Mouse (Mus musculus) kidney, embryonic 14.5 days (tissue): Measurements from ENCODE around the gene Cux2. TPM values are rescaled to one million over a fixed set of nuclear protein-coding genes. Genes with fewer than 3 reads are reported as not detected.
A peak's percentile ranks its signal among the peaks of the same experiment; 100 is the strongest.

ENCODE experiments used
- ATAC-seq: fragments of 200-750 bp; cut with Nextera tagmentation; 2 replicates; pipeline ENCODE4 v1.8.0; 2017; ENCODE audit warnings: moderate number of reproducible peaks, mild to moderate bottlenecking, moderate TSS enrichment, moderate library complexity; ENCODE audit not compliant: low FRiP score, low TSS enrichment
- H3K27ac ChIP-seq: fragments of 300-500 bp; sonication (generic); 2 replicates; pipeline ENCODE4 v1.5.1; 2014; ENCODE audit warnings: low read depth, mild to moderate bottlenecking, low read length, moderate library complexity, mixed read lengths
- H3K27me3 ChIP-seq: fragments of 300-500 bp; sonication (generic); 2 replicates; pipeline ENCODE4 v1.6.1; 2014; ENCODE audit warnings: mild to moderate bottlenecking, low read length; ENCODE audit not compliant: control insufficient read depth, insufficient read depth
- H3K36me3 ChIP-seq: fragments of 300-500 bp; sonication (generic); 2 replicates; pipeline ENCODE4 v1.6.1; 2014; ENCODE audit warnings: low read length, mixed read lengths; ENCODE audit not compliant: control insufficient read depth, insufficient read depth
- H3K4me1 ChIP-seq: fragments of 300-500 bp; sonication (generic); 2 replicates; pipeline ENCODE4 v1.6.1; 2014; ENCODE audit warnings: low read length, mixed read lengths; ENCODE audit not compliant: control insufficient read depth, insufficient read depth
- H3K4me2 ChIP-seq: fragments of 300-500 bp; sonication (generic); replicated peaks from 2 replicates; pipeline ENCODE4 v1.6.1; 2014; ENCODE audit warnings: low read depth, mild to moderate bottlenecking, low read length
- H3K4me3 ChIP-seq: fragments of 300-500 bp; sonication (generic); 2 replicates; pipeline ENCODE4 v1.5.1; 2014; ENCODE audit warnings: mild to moderate bottlenecking, low read length
- H3K9ac ChIP-seq: fragments of 300-500 bp; sonication (generic); 2 replicates; pipeline ENCODE4 v1.6.1; 2014; ENCODE audit warnings: low read depth, mild to moderate bottlenecking, low read length, moderate library complexity
- H3K9me3 ChIP-seq: fragments of 300-500 bp; sonication (generic); 2 replicates; pipeline ENCODE4 v1.6.1; 2016; ENCODE audit warnings: low read length; ENCODE audit not compliant: control insufficient read depth
- WGBS: fragments of 180-500 bp; shearing (Covaris S2); extraction: QIAGEN DNeasy Blood & Tissue Kit; methylation state at CpG from one replicate; pipeline ENCODE4 v1.1.7; 2014; 5-methylcytosine and 5-hydroxymethylcytosine counted together
- polyA plus RNA-seq: library from polyadenylated mRNA; unstranded; fragments of >200 nt; fragmentation: Nextera tagmentation; extraction: Ambion mirVana; gene quantifications from 2 replicates; pipeline ENCODE4 v1.2.1, GENCODE M21; 2014

Cux2 gene
- polyA plus RNA-seq, 1 experiment from 2014 or later: 15.1 TPM

DNA sequence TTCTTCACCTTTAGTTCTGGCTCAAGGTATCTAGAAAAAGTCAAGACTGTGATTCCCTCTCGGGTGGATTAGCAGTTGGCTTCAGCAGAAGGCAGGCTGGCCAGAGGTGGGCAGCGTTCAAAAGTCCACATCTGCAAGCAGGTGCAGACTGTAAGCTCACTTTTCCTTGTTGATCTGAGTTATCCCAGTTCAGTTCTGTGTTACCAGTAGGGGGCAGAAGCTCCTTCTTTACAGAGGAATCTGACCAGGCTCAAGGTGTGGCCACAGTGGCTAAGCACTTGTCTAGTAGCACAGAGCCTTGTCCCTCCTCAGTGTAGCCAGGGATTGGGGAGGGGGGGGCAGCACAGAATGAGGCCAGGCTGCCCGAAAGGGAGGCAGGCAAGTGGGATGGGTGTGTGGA lies 234.8 kb downstream of the Cux2 start:
- Histone ChIP-seq H3K27ac (no peak overlapping the region), H3K4me3 (no peak overlapping the region), H3K27me3 (no peaks in the 10 kb centered on the region), H3K4me2 (no peak overlapping the region), H3K9me3 (no peaks in the 10 kb centered on the region), H3K9ac (no peak overlapping the region), H3K36me3 (peaks cover 89% of the 10 kb centered on the region), H3K4me1 (no peaks in the 10 kb centered on the region)
- peak; percentile 43; the same call in 1 of the 2 replicates for ATAC-seq
- WGBS: 65% methylated on average over 3 of the region's 3 CpGs

DNA sequence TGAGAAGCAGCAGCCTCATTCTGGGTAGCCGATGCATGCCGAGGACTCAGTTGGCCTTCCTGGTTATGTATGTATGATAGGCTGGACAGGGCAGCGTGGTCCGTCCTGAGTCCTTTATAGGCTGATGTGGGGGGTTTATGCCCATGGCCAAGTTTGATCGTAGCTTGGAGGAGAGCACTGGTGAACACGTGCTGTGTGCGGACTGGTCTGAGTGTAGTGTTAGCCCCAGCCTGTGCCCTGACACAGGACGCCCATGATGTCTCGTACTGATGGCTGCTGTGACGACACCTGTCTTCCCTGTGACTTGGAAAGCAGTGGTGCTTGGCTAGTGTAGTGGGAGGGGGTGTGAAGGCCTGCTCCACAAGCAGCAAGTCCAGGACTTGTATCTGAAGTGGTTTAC lies 236.2 kb downstream of the Cux2 start:
- Histone ChIP-seq H3K9me3 (no peaks in the 10 kb centered on the region), H3K27ac (no peak overlapping the region), H3K4me2 (no peak overlapping the region), H3K4me1 (no peaks in the 10 kb centered on the region), H3K27me3 (no peaks in the 10 kb centered on the region), H3K9ac (no peak overlapping the region), H3K4me3 (no peak overlapping the region), H3K36me3 (peaks cover 80% of the 10 kb centered on the region)
- WGBS: 94% methylated on average over 10 of the region's 10 CpGs
- no peak for ATAC-seq

DNA sequence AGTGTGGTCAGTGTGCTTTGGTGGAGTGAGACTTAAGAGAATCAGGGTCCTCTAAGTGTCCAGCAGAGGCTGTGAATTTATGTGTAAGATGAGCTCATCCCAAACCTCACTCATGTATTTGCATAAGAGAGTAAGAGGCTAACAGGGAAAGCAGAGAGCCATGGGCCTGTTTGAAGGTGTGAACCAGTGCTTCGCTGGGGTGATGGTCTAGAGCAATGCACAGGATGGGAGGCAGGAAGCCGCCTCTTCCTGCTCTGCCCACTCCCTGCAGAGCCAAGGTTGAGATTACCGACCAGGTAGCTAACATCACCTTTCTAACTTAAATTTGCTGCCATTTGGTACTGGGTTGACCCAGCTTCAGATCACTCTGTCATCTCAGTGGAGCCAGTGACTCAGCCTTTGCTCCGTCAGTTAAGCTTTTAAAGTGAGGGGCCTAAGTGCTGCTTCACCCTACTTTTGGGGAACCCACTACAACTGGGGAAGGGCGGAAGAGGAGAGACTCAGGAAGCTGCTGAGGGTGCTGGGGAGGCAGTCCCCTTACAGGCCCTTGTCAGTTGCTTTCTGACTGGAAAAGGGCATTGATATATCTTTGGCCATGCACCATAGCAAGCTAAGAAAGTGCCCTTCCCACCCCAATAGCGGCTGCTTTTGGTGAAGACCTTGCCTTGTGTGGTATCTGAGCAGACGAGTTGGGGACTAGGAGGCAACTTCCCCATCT lies 237.2 kb downstream of the Cux2 start:
- Histone ChIP-seq H3K36me3 (peaks cover 76% of the 10 kb centered on the region), H3K9ac (no peak overlapping the region), H3K27ac (no peak overlapping the region), H3K9me3 (no peaks in the 10 kb centered on the region), H3K4me2 (no peak overlapping the region), H3K4me1 (no peaks in the 10 kb centered on the region), H3K4me3 (no peak overlapping the region), H3K27me3 (no peaks in the 10 kb centered on the region)
- ATAC-seq: no peak
- 83% methylated on average over 7 of the region's 7 CpGs for WGBS

DNA sequence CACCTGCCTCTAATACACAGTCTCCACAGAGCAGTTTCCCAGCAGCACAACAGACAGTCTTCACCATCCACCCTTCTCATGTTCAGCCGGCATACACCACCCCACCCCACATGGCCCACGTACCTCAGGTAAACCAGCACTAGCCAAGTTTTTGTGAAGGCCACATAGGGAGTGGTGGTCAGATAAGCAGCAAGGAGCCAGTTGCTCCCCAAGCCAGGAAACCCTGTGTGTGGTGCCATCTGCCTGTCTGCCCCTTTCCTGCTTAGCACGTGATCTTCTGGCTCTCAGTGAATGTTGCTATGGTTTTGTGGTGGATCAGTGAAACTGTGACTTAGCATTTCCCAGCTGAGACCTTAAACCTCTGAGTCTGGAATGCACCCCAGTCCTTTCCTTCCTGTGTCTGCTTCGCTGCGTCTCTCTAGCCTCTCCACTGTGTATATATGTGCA lies 238.4 kb downstream of the Cux2 start:
- Histone ChIP-seq H3K27me3 (no peaks in the 10 kb centered on the region), H3K27ac (no peak overlapping the region; the same call in 1 of the 2 replicates), H3K4me3 (no peak overlapping the region), H3K4me2 (no peak overlapping the region), H3K9ac (no peak overlapping the region), H3K36me3 (peaks cover 69% of the 10 kb centered on the region), H3K9me3 (no peaks in the 10 kb centered on the region), H3K4me1 (no peaks in the 10 kb centered on the region)
- WGBS: 85% methylated on average over 5 of the region's 5 CpGs
- no peak for ATAC-seq

DNA sequence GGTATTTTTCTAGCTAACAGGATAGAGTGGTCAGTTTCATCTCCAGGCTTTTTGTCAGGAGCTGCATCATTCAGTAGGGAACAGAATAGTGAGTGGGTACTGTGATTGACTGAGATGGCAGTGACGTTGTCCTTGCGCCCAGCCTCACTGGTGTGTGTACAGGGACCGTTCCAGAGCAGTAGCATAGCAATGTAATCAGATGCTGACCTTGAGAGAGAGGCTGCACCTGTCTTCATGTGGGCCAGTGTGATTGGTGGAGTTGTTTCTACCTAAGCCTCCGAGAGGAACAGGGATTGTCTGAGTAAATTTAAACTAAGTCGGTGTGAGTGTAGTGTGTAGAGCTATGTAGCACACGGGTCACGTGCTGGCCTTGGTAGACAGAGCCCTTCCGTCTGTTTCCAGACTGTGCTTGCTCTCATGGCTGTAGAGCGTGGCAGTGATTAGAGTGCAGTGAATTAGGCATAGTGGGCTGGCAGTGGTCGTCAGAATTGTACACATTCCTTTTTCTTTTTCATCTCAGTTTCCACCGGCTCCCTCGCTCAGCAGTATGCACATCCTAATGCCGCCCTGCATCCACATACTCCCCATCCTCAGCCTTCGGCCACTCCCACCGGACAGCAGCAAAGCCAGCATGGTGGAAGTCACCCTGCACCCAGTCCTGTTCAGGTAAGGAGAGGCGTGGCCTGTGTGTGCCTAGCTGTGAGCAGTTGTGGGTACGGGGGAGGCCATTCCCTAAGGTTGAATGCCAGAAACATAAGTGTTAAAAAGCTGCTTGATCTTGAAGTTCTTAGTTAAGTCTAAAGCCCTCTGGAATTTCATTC lies 239.4 kb downstream of the Cux2 start:
- ATAC-seq: 0 out of 2 replicates have a peak, but pooled peaks have one; percentile 25
- Histone ChIP-seq H3K4me1 (no peaks in the 10 kb centered on the region), H3K36me3 (peaks cover 66% of the 10 kb centered on the region), H3K27ac (no peak overlapping the region), H3K27me3 (no peaks in the 10 kb centered on the region), H3K4me3 (no peak overlapping the region), H3K9ac (no peak overlapping the region), H3K9me3 (no peaks in the 10 kb centered on the region), H3K4me2 (no peak overlapping the region)
- 89% methylated on average over 17 of the region's 17 CpGs for WGBS

DNA sequence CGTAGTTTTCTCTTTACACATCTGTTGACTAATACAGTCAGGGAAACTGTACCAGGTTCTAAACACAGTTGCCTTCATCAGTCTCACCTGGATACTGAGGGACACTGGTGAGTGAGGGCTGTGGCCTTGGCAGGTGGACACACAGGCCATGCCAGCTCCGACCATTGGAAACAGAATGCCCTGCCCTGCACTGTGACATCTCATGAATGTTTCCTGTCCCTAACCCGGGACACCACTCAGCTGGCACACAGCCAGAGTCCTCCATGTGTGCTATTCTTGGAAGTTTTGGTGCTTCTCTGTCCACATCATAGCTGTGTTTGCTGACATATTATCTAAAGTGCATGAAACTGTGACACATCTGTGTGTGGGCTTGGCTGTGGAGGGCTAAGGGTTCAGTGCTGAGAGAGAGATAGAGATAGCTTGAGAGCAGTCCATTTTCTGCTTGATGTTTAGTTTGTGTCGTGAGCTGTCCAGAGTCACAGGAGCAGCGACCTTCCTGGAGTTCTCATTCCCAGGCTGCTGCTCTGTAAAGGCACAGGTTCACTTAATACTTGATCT lies 240.2 kb downstream of the Cux2 start:
- no peak overlapping the region for H3K4me2 ChIP-seq
- H3K4me3 ChIP-seq: no peak overlapping the region
- H3K27ac ChIP-seq: no peak overlapping the region
- no peaks in the 10 kb centered on the region for H3K4me1 ChIP-seq
- ATAC-seq: no peak
- no peaks in the 10 kb centered on the region for H3K9me3 ChIP-seq
- WGBS: 62% methylated on average over 5 of the region's 5 CpGs
- no peaks in the 10 kb centered on the region for H3K27me3 ChIP-seq
- peaks cover 68% of the 10 kb centered on the region for H3K36me3 ChIP-seq
- no peak overlapping the region for H3K9ac ChIP-seq

DNA sequence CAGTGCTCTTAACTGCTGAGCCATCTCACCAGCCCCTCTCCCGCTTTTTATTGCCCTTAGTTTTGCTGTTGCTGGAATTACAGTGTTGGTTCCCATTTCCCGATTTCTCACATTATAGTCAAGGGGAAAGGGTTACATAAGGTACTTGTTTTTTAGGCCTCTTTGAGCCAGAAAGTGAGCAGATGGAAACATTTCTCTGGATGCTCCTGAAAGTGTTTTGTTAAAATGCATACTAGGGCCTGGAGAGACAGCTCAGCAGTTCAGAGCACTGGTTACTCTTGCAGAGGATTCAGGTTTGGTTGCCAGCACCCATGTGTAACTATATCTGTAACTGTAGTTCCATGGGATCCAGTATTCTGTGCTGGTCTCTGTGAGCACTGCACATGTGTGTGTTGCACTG lies 241.7 kb downstream of the Cux2 start:
- 81% methylated on average over 2 of the region's 2 CpGs for WGBS
- no peak for ATAC-seq
- Histone ChIP-seq H3K4me1 (no peaks in the 10 kb centered on the region), H3K36me3 (peaks cover 71% of the 10 kb centered on the region), H3K4me3 (no peak overlapping the region), H3K9ac (no peak overlapping the region), H3K27me3 (no peaks in the 10 kb centered on the region), H3K4me2 (no peak overlapping the region), H3K9me3 (no peaks in the 10 kb centered on the region), H3K27ac (no peak overlapping the region)

DNA sequence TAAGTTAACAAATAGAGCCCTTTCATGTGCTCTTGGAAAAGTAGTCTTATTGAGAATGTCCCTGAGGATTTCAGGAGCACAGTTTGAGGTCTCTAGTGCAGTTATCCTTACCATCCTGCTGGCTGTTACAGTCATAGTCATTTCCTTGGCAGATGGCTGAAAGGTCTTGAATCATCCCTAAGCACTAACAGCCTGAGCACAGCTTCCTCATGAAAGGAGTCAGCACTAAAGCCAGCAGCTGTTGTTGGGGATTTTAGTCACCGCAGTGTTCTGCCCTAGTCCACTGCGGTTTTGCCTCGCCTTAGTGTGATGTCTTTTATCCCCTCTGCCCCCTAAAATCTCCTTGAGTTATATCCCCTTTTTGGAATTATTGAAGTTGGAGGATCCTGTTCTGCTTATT lies 242.7 kb downstream of the Cux2 start:
- no peaks in the 10 kb centered on the region for H3K4me1 ChIP-seq
- no peak for ATAC-seq
- H3K27ac ChIP-seq: no peak overlapping the region
- 90% methylated on average over 3 of the region's 3 CpGs for WGBS
- H3K27me3 ChIP-seq: no peaks in the 10 kb centered on the region
- H3K9ac ChIP-seq: no peak overlapping the region
- no peak overlapping the region for H3K4me3 ChIP-seq
- peaks cover 71% of the 10 kb centered on the region for H3K36me3 ChIP-seq
- H3K9me3 ChIP-seq: no peaks in the 10 kb centered on the region
- no peak overlapping the region for H3K4me2 ChIP-seq
